Mouse (Mus musculus) cortical plate, adult 2 months (tissue): ENCODE results near the gene Hck. TPM values are rescaled to one million over a fixed set of nuclear protein-coding genes. Genes with fewer than 3 reads are reported as not detected.

Source experiments
- H3K27ac ChIP-seq: fragments of 200-500 bp; 2 replicates; pipeline ENCODE4 v1.5.1; 2012; ENCODE audit warnings: low read length, control low read depth, inconsistent platforms; ENCODE audit not compliant: insufficient read depth
- H3K4me1 ChIP-seq: fragments of 200-500 bp; 2 replicates; pipeline ENCODE4 v1.6.1; 2011; ENCODE audit warnings: low read length; ENCODE audit not compliant: control insufficient read depth, insufficient read depth
- H3K4me3 ChIP-seq: fragments of 200-500 bp; 2 replicates; pipeline ENCODE4 v1.5.1; 2011; ENCODE audit warnings: mild to moderate bottlenecking, low read length, control low read depth; ENCODE audit not compliant: insufficient read depth
- CTCF ChIP-seq: fragments of 200-500 bp; IDR thresholded peaks from 2 replicates; pipeline ENCODE4 v1.5.1; 2011; ENCODE audit warnings: mild to moderate bottlenecking, control low read depth, low read length; ENCODE audit not compliant: insufficient read depth; ENCODE audit errors: extremely low read depth
- POLR2A ChIP-seq: fragments of 200-500 bp; IDR thresholded peaks from 2 replicates; pipeline ENCODE4 v1.6.1; 2011; ENCODE audit warnings: mild to moderate bottlenecking, low read length, control low read depth; ENCODE audit not compliant: insufficient read depth; ENCODE audit errors: extremely low read depth
- polyA plus RNA-seq: library from polyadenylated mRNA; depleted of rRNA; stranded (reverse); fragments of >200 nt; gene quantifications from 2 replicates; pipeline ENCODE4 v1.2.3, GENCODE M21; 2012

The Hck gene
- polyA plus RNA-seq, 1 experiment, result 3.4 TPM

GRCm38 (mm10) chr2:153145346-153145745 is 37.1 kb downstream of the Hck start:
- no peak overlapping the region for H3K4me3 ChIP-seq
- TF ChIP-seq CTCF, result no peak
- TF ChIP-seq POLR2A, result no peak

GRCm38 (mm10) chr2:153147236-153147635 is 39.0 kb downstream of the Hck start:
- Histone ChIP-seq H3K27ac (no peak overlapping the region), H3K4me1 (no peaks in the 10 kb centered on the region), H3K4me3 (no peak overlapping the region)
- no peak for TF ChIP-seq POLR2A
- no peak for TF ChIP-seq CTCF

More at GRCm38 (mm10) chr2:153145346-153145745, 37.1 kb downstream of the Hck start:
- H3K27ac ChIP-seq, result no peak overlapping the region
- H3K4me1 ChIP-seq, result no peaks in the 10 kb centered on the region

GRCm38 (mm10) chr2:153147715-153148114 is 39.4 kb downstream of the Hck start:
- Histone ChIP-seq H3K4me3 (no peak overlapping the region), H3K27ac (no peak overlapping the region), H3K4me1 (no peaks in the 10 kb centered on the region)
- TF ChIP-seq CTCF, result peak; percentile 93
- no peak for TF ChIP-seq POLR2A

GRCm38 (mm10) chr2:153149742-153150141 is 41.5 kb downstream of the Hck start:
- no peaks in the 10 kb centered on the region for H3K4me1 ChIP-seq
- H3K27ac ChIP-seq, result no peak overlapping the region
- TF ChIP-seq POLR2A, result no peak
- TF ChIP-seq CTCF, result no peak
- H3K4me3 ChIP-seq, result no peak overlapping the region

- H3K4me3 ChIP-seq, result no peak overlapping the region
- no peak for TF ChIP-seq CTCF
- TF ChIP-seq POLR2A, result no peak
- no peak overlapping the region for H3K27ac ChIP-seq
- H3K4me1 ChIP-seq, result no peaks in the 10 kb centered on the region
These were observed 42.8 kb downstream of the Hck start for GRCm38 (mm10) chr2:153151026-153151425.

GRCm38 (mm10) chr2:153151926-153152665 is 43.8 kb downstream of the Hck start:
- TF ChIP-seq CTCF, result no peak
- no peak for TF ChIP-seq POLR2A
- H3K4me1 ChIP-seq, result no peaks in the 10 kb centered on the region
- no peak overlapping the region for H3K27ac ChIP-seq
- no peak overlapping the region for H3K4me3 ChIP-seq

GRCm38 (mm10) chr2:153153033-153153450 is 44.8 kb downstream of the Hck start:
- H3K4me1 ChIP-seq, result no peaks in the 10 kb centered on the region
- TF ChIP-seq CTCF (no peak), POLR2A (no peak)
- H3K4me3 ChIP-seq, result no peak overlapping the region
- H3K27ac ChIP-seq, result no peak overlapping the region

- Histone ChIP-seq H3K4me1 (peaks cover 1% of the 10 kb centered on the region; the same call in 1 of the 2 replicates), H3K4me3 (no peak overlapping the region), H3K27ac (no peak overlapping the region)
- TF ChIP-seq CTCF (no peak), POLR2A (no peak)
These were observed 49.0 kb downstream of the Hck start for GRCm38 (mm10) chr2:153157270-153157669.

GRCm38 (mm10) chr2:153160133-153160532 is 51.9 kb downstream of the Hck start:
- no peak overlapping the region for H3K4me3 ChIP-seq
- no peak for TF ChIP-seq POLR2A
- TF ChIP-seq CTCF, result no peak
- no peak overlapping the region for H3K27ac ChIP-seq
- H3K4me1 ChIP-seq, result peaks cover 1% of the 10 kb centered on the region; the same call in 1 of the 2 replicates

GRCm38 (mm10) chr2:153160844-153161683 is 52.8 kb downstream of the Hck start, which contains the start of gene Tm9sf4:
Gene Tm9sf4 (plus strand): TSS chr2:153161303.
- peaks cover 1% of the 10 kb centered on the region; the same call in 1 of the 2 replicates for H3K4me1 ChIP-seq
- peak within 1 kb of the TSS; percentile 70 for H3K4me3 ChIP-seq
- peak within 1 kb of the TSS; percentile 95 for H3K27ac ChIP-seq
- TF ChIP-seq CTCF (no peak), POLR2A (peak; percentile 77)

GRCm38 (mm10) chr2:153161684-153162080 is 53.4 kb downstream of the Hck start:
- Histone ChIP-seq H3K4me1 (peaks cover 1% of the 10 kb centered on the region; the same call in 1 of the 2 replicates), H3K27ac (peak overlapping the region; percentile 95)
- TF ChIP-seq CTCF, result no peak
- no peak for TF ChIP-seq POLR2A

More at GRCm38 (mm10) chr2:153161684-153162080, 53.4 kb downstream of the Hck start:
- H3K4me3 ChIP-seq, result peak overlapping the region; percentile 70
